Mouse (Mus musculus) liver, postnatal 0 days (tissue): ENCODE results near the gene Gpr176.

Experiments used
- CTCF ChIP-seq: sonication (generic); IDR thresholded peaks from 2 replicates; pipeline ENCODE4 v1.5.1; 2016; ENCODE audit warnings: antibody characterized with exemption, low read depth
- EP300 ChIP-seq: IDR thresholded peaks from 2 replicates; pipeline ENCODE4 v1.6.1; 2016; ENCODE audit warnings: antibody characterized with exemption, low read depth, mild to moderate bottlenecking

- TF ChIP-seq CTCF (no peak), EP300 (no peak)
Measured at GRCm38 (mm10) chr2:118353916-118354403, 19.3 kb downstream of the Gpr176 start.
